Mouse (Mus musculus): ENCODE data around the gene Tbc1d14.

Tbc1d14 gene

DNA sequence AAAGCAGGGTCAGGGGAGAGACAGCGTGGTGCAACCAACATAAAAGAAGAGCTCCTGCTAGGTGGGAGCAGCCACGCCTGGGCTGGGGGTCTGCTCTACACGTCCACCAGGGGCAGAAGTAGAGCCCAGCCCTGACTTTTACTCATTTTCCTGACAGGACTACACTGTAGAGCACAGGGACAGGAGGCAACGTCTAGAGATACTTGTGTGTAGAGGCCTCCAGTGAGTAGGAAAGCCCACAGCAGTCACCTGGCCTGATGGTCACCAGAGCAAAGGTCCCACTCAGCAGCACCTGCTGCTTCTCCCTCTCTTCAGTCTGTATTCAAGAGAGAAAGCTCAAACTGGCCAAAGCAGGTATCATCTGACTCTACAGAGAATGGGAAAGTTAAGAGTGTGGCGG is 87.4 kb downstream of the Tbc1d14 start:
- DNase-seq (ENCODE audit: low spot score in 2 of 2) = no peak

DNA sequence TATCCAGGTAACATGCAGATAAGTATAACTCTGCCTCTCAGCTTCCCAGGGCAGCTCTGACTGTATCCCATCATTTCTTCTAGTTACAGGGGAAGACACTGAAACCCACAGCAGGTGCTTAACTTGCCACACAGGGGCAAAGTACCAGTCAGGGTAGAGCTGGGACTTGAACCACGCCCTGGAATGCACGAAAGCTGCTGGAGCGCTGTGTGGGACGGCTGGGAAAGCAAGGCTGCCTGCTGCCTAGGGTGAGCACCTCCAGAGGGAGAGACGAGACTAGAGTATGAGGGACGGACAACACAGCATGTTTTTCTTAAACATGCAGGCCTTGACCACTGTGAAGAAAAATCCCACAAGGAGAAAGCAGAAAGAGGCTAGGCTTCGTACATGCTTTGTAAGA is 87.8 kb downstream of the Tbc1d14 start:
- DNase-seq (ENCODE audit: low spot score in 2 of 2) = no peak

GRCm38 (mm10) chr5:36494709-36495108 is 98.4 kb downstream of the Tbc1d14 start:
- DNase-seq (ENCODE audit: low spot score in 2 of 2) = no peak

GRCm38 (mm10) chr5:36493919-36494318 is 99.2 kb downstream of the Tbc1d14 start:
- DNase-seq (ENCODE audit: low spot score in 2 of 2) = no peak

GRCm38 (mm10) chr5:36489225-36489624 is 103.9 kb downstream of the Tbc1d14 start:
- DNase-seq (ENCODE audit: low spot score in 2 of 2) = no peak

- DNase-seq (ENCODE audit: low spot score in 2 of 2) = no peak
Measured at GRCm38 (mm10) chr5:36485306-36485705, 107.8 kb downstream of the Tbc1d14 start.

GRCm38 (mm10) chr5:36484171-36484990 is 108.7 kb downstream of the Tbc1d14 start, which contains the start of the genes Tada2b and Ccdc96:
Gene Tada2b, minus strand, starts transcription at chr5:36484285.
Gene Ccdc96, plus strand, starts transcription at chr5:36484588.
- peak; percentile 97 to 98 for DNase-seq (ENCODE audit: low spot score in 2 of 2)

GRCm38 (mm10) chr5:36483203-36484101 is 109.6 kb downstream of the Tbc1d14 start:
- DNase-seq (ENCODE audit: low spot score in 2 of 2) = peak; percentile 28 to 37

GRCm38 (mm10) chr5:36481114-36481513 is 112.0 kb downstream of the Tbc1d14 start:
- DNase-seq (ENCODE audit: low spot score in 2 of 2) = no peak

DNA sequence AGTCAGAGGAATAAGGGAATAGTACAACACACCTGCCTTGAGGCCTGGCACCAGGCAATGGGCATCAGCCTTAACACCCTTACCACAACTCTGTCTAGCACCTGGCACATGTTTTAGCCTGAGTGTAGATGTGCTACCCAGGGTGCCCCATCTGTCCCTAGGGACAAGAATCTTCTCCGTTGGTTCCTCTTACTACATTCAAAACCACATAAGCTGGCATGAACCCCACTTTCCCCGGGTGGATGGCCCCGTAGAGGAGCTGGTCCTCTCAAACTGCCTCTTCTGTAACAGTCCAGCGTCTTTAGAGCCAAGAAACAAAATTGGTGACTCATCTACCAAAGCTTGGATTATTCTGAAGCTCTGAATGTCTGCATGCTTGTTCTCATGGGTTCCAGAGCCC is 112.7 kb downstream of the Tbc1d14 start:
- DNase-seq (ENCODE audit: low spot score in 2 of 2) = no peak

- DNase-seq (ENCODE audit: low spot score in 2 of 2) = no peak
Measured at GRCm38 (mm10) chr5:36479735-36480134, 113.3 kb downstream of the Tbc1d14 start.

- DNase-seq (ENCODE audit: low spot score in 2 of 2) = no peak
Measured at GRCm38 (mm10) chr5:36478540-36479420, 114.3 kb downstream of the Tbc1d14 start.

DNA sequence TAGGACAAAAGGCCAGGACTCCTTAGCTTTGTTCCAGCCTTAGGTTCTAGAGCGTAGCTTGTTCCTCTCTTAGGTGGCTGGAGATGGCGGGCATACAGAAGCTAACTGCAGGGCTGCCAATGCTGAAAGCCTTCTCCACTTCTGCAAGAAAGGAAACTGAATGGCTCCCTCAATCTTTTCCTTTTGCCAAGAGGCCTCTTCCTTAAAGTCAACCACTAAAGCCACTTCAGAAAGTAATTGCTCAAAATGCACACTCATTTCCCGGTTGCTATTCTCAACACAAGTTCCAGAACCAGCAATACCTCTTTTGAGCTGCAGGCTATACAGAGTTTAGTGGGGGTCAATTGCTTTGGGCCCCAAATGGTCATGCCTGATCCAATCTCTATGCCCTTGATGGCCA is 115.6 kb downstream of the Tbc1d14 start:
- no peak for DNase-seq (ENCODE audit: low spot score in 2 of 2)

GRCm38 (mm10) chr5:36474283-36474682 is 118.8 kb downstream of the Tbc1d14 start:
- peak in 1 of 2 experiments; percentile 55 for DNase-seq (ENCODE audit: low spot score in 2 of 2)

DNA sequence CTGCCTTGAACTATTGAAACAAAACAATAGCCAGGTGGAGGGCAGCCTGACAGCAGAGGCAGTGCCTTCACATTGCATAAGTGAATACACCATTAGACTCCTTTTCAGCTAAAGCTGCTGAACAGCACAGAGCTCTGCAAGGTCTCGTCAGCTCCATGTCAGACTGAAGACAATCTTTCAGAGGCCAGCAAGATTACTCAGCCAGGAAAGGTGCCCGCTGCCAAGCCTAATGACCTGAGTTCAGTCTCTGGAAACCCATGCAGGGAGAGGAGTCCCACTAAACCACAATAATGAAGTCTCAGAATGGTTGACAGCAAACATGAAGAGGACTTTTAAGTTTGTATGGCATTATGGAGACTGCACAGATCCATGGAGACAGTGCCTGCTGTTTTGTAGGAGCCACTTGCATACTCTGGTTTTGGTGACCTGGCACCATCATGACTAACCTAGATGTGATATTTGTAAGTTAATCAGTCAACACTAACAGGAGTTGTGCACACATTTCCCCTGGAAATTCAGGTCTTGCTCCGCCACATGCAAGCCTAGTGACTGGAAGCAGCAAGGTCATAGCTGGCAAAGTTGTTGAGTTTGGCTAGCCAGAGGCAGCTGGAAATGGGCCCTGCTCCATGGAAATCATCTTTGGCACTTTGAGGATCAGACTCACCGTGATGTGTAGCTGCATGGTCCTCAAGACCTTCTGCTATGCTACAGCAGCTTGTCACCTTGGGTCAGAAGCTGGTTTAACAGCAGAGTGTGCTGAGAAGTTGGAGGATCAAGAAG is 120.0 kb downstream of the Tbc1d14 start:
- DNase-seq (ENCODE audit: low spot score in 2 of 2) = no peak

DNA sequence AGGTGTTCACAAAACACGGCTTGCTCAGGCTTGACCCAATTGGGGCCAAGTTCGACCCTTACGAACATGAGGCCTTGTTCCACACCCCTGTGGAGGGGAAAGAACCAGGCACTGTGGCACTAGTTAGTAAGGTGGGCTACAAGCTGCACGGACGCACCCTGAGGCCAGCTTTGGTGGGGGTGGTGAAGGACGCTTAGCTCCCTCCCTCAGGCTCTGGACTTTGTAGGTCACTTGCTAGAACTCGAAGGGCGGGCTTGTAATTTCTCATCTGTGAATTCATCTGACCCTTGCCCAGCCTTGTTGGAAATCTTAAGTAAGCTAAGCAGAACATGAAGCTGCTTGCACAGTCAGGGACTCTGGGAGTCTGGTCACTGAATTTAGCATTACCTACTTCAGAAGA is 121.9 kb downstream of the Tbc1d14 start:
- no peak for DNase-seq (ENCODE audit: low spot score in 2 of 2)

DNA sequence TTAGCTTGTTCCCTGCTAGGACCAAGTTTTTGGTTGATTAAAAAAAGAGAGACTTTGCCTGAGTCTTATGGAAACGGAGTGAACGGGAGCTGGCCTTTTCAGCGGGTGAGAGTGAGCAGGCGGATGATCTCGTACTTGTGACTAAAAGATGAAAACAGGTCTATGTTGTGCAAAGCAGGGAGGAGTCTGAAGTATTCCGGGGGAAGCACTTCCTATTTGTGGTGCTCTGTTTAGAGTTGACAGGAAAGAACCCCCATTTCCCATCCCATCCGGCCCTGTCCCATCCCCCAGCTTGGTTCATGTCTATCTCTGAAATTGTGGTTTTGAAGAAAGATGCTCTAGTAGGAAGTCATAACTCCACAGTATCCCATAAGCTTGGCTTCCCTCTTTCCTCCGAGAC is 127.2 kb downstream of the Tbc1d14 start:
- no peak for DNase-seq (ENCODE audit: low spot score in 2 of 2)

DNA sequence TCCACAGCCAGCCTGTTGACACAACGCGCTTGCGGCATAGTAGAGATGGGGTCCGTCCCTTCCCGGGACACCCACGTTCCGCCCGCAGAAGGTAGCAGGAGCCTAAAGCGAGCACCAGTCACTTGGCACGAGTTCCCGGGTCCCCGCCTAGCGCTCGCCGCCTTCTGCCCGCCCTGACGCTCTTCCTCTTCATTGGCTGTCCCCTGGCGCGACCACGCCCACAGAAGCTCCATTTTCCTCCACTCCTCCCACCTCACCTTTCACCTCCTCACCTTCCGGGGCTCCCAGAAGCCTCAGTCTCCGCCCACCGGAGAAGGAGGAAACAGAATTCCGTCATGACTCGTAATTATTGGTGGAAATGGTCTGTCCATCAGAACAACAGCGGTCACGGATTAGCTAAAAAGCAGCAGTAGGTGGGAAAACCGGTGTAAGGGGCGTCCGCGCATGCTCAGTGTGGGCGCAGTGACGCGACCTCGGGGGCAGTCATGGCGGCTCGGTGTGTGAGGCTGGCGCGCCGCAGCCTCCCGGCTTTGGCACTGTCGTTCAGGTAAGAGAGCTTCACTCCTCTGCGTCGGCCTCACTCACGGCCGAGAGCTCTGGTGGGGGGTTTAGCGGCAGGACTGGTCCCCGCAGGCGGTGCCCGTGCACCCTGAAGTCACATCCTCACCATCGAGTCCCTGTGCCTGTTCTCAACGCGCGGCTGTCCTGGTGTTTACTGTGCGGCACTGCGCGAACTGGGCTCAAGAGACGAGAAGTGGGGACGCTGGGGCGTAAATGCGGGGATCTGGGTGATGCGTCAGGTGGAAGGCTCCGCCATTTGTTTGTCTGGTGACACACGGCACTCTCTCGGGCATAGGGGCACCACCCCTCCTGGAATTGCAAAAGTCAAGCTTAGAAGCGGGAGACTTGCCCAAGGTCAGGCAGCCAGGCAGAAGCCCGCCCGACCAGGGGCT is 128.1 kb downstream of the Tbc1d14 start, which contains the start of gene Grpel1:
TSS of gene Grpel1 (plus strand) at position 290 of the 953 bp plus-strand sequence.
- DNase-seq (ENCODE audit: low spot score in 2 of 2) = peak; percentile 97 to 99

- no peak for DNase-seq (ENCODE audit: low spot score in 2 of 2)
Measured at GRCm38 (mm10) chr5:36463391-36463790, 129.7 kb downstream of the Tbc1d14 start.

Measured in frontal cortex, postnatal 14 days (tissue).